Mouse (Mus musculus) midbrain, embryonic 16.5 days (tissue): ENCODE measurements around the gene Prss16. TPM values are rescaled to one million over a fixed set of nuclear protein-coding genes. Genes with fewer than 3 reads are reported as not detected.
"Not testable (repeated sequence)": the region's sequence is repeated elsewhere in the genome, so short reads cannot be mapped to it uniquely, and the experiment has no call there.

ENCODE experiments used
- ATAC-seq: fragments of 200-750 bp; cut with Nextera tagmentation; 2 replicates; pipeline ENCODE4 v1.8.0; 2017; ENCODE audit warnings: moderate TSS enrichment
- H3K27ac ChIP-seq: fragments of 300-500 bp; sonication (generic); 2 replicates; pipeline ENCODE4 v1.5.1; 2014; ENCODE audit warnings: mild to moderate bottlenecking, low read length, mixed read lengths
- H3K27me3 ChIP-seq: fragments of 300-500 bp; sonication (generic); 2 replicates; pipeline ENCODE4 v1.6.1; 2014; ENCODE audit warnings: low read depth, low read length, mixed read lengths; ENCODE audit not compliant: control insufficient read depth, insufficient read depth
- H3K36me3 ChIP-seq: fragments of 300-500 bp; sonication (generic); 2 replicates; pipeline ENCODE4 v1.6.1; 2014; ENCODE audit warnings: mild to moderate bottlenecking, low read length, moderate library complexity, mixed read lengths; ENCODE audit not compliant: control insufficient read depth, insufficient read depth
- H3K4me1 ChIP-seq: fragments of 300-500 bp; sonication (generic); 2 replicates; pipeline ENCODE4 v1.6.1; 2014; ENCODE audit warnings: mild to moderate bottlenecking, low read length, mixed read lengths; ENCODE audit not compliant: control insufficient read depth, insufficient read depth
- H3K4me2 ChIP-seq: fragments of 300-500 bp; sonication (generic); 2 replicates; pipeline ENCODE4 v1.6.1; 2014; ENCODE audit warnings: mild to moderate bottlenecking, low read length, mixed read lengths
- H3K4me3 ChIP-seq: fragments of 300-500 bp; sonication (generic); 2 replicates; pipeline ENCODE4 v1.5.1; 2014; ENCODE audit warnings: low read depth, mild to moderate bottlenecking, low read length, moderate library complexity, mixed read lengths
- H3K9ac ChIP-seq: fragments of 300-500 bp; sonication (generic); 2 replicates; pipeline ENCODE4 v1.6.1; 2014; ENCODE audit warnings: low read depth, low read length, mixed read lengths
- H3K9me3 ChIP-seq: fragments of 300-500 bp; sonication (generic); replicated peaks from 2 replicates; pipeline ENCODE4 v1.6.1; 2014; ENCODE audit warnings: mild to moderate bottlenecking, low read length, mixed read lengths; ENCODE audit not compliant: control insufficient read depth, poor library complexity, severe bottlenecking
- WGBS: fragments of 180-500 bp; shearing (Covaris S2); extraction: QIAGEN DNeasy Blood & Tissue Kit; methylation state at CpG from one replicate; pipeline ENCODE4 v1.1.7; 2014; 5-methylcytosine and 5-hydroxymethylcytosine counted together
- polyA plus RNA-seq: library from polyadenylated mRNA; unstranded; fragments of >200 nt; fragmentation: Nextera tagmentation; extraction: Ambion mirVana; gene quantifications from 2 replicates; pipeline ENCODE4 v1.2.1, GENCODE M21; 2015

The Prss16 gene
- polyA plus RNA-seq, 1 experiment from 2014 or later = not detected

- 79% methylated on average over 2 of the region's 2 CpGs for WGBS
- no peak overlapping the region for H3K27ac ChIP-seq
Observed at GRCm38 (mm10) chr13:22037415-22037814, 27.9 kb upstream of the Prss16 start.

GRCm38 (mm10) chr13:22036986-22037385, 27.4 kb upstream of the Prss16 start:
- 65% methylated on average over 3 of the region's 3 CpGs for WGBS
- Histone ChIP-seq H3K36me3 (no peaks in the 10 kb centered on the region), H3K4me2 (no peak overlapping the region; the same call in 1 of the 2 replicates), H3K27me3 (no peaks in the 10 kb centered on the region), H3K27ac (no peak overlapping the region), H3K4me3 (no peak overlapping the region), H3K9ac (no peak overlapping the region), H3K4me1 (peaks cover 29% of the 10 kb centered on the region), H3K9me3 (no peaks in the 10 kb centered on the region)
- no peak for ATAC-seq

More at GRCm38 (mm10) chr13:22037415-22037814, 27.9 kb upstream of the Prss16 start:
- H3K4me2 ChIP-seq = no peak overlapping the region
- no peak overlapping the region for H3K4me3 ChIP-seq
- no peak for ATAC-seq
- H3K9ac ChIP-seq = no peak overlapping the region
- no peaks in the 10 kb centered on the region for H3K36me3 ChIP-seq
- H3K9me3 ChIP-seq = no peaks in the 10 kb centered on the region
- peaks cover 33% of the 10 kb centered on the region for H3K4me1 ChIP-seq
- no peaks in the 10 kb centered on the region for H3K27me3 ChIP-seq

- H3K4me2 ChIP-seq = peak overlapping the region; percentile 74
- peak; percentile 22; the same call in 1 of the 2 replicates for ATAC-seq
- no peaks in the 10 kb centered on the region for H3K27me3 ChIP-seq
- peak overlapping the region; percentile 59; the same call in 1 of the 2 replicates for H3K27ac ChIP-seq
- peak overlapping the region; percentile 40 for H3K4me3 ChIP-seq
- no peaks in the 10 kb centered on the region for H3K9me3 ChIP-seq
- no peaks in the 10 kb centered on the region for H3K36me3 ChIP-seq
- H3K4me1 ChIP-seq = peaks cover 25% of the 10 kb centered on the region
- 2% methylated on average over 17 of the region's 23 CpGs for WGBS
- H3K9ac ChIP-seq = 0 out of 2 replicates have a peak overlapping the region, but pooled peaks have one; percentile 21
Observed at GRCm38 (mm10) chr13:22036149-22036956, 26.8 kb upstream of the Prss16 start.

GRCm38 (mm10) chr13:22035267-22036148, 26.0 kb upstream of the Prss16 start, which contains the start of the genes Hist1h2ah and Hist1h2bk:
Gene Hist1h2ah (minus strand): TSS chr13:22035568.
Gene Hist1h2bk (plus strand): TSS chr13:22035870.
- H3K4me2 ChIP-seq = peak within 1 kb of the TSS; percentile 74
- H3K4me1 ChIP-seq = peaks cover 22% of the 10 kb centered on the region
- peak within 1 kb of the TSS; percentile 35; the same call in 1 of the 2 replicates for H3K9ac ChIP-seq
- H3K4me3 ChIP-seq = peak within 1 kb of the TSS; percentile 43
- under 1% methylated on average over 21 of the region's 69 CpGs for WGBS
- not testable (repeated sequence) for H3K36me3 ChIP-seq, H3K27me3 ChIP-seq, H3K9me3 ChIP-seq
- ATAC-seq = peak; percentile 99
- H3K27ac ChIP-seq = peak within 1 kb of the TSS; percentile 59; the same call in 1 of the 2 replicates

GRCm38 (mm10) chr13:22034443-22035266, 25.1 kb upstream of the Prss16 start:
- Histone ChIP-seq H3K4me3 (peak overlapping the region; percentile 33), H3K9ac (peak overlapping the region; percentile 35; the same call in 1 of the 2 replicates), H3K27ac (no peak overlapping the region), H3K4me1 (peaks cover 14% of the 10 kb centered on the region), H3K4me2 (peak overlapping the region; percentile 64), H3K9me3 (no peaks in the 10 kb centered on the region), H3K27me3 (no peaks in the 10 kb centered on the region), H3K36me3 (no peaks in the 10 kb centered on the region)
- ATAC-seq = no peak; the same call in 1 of the 2 replicates
- under 1% methylated on average over 10 of the region's 14 CpGs for WGBS

GRCm38 (mm10) chr13:22033741-22034442, 24.4 kb upstream of the Prss16 start:
- H3K4me3 ChIP-seq = no peak overlapping the region
- no peak overlapping the region for H3K4me2 ChIP-seq
- H3K9ac ChIP-seq = no peak overlapping the region
- H3K27me3 ChIP-seq = no peaks in the 10 kb centered on the region
- 51% methylated on average over 5 of the region's 5 CpGs for WGBS
- no peak overlapping the region for H3K27ac ChIP-seq
- H3K4me1 ChIP-seq = peaks cover 14% of the 10 kb centered on the region
- H3K9me3 ChIP-seq = no peaks in the 10 kb centered on the region
- no peaks in the 10 kb centered on the region for H3K36me3 ChIP-seq
- no peak for ATAC-seq

GRCm38 (mm10) chr13:22030493-22030892, 21.0 kb upstream of the Prss16 start:
- H3K27me3 ChIP-seq = no peaks in the 10 kb centered on the region
- H3K4me1 ChIP-seq = peaks cover 13% of the 10 kb centered on the region
- no peak for ATAC-seq
- WGBS = 15% methylated on average over 4 of the region's 4 CpGs
- H3K4me3 ChIP-seq = no peak overlapping the region
- no peak overlapping the region for H3K27ac ChIP-seq
- H3K4me2 ChIP-seq = no peak overlapping the region
- H3K9me3 ChIP-seq = no peaks in the 10 kb centered on the region
- no peak overlapping the region for H3K9ac ChIP-seq
- H3K36me3 ChIP-seq = no peaks in the 10 kb centered on the region

- Histone ChIP-seq H3K36me3 (no peaks in the 10 kb centered on the region), H3K4me2 (no peak overlapping the region), H3K27me3 (no peaks in the 10 kb centered on the region), H3K27ac (no peak overlapping the region), H3K9me3 (no peaks in the 10 kb centered on the region), H3K4me3 (no peak overlapping the region), H3K9ac (no peak overlapping the region), H3K4me1 (peaks cover 11% of the 10 kb centered on the region)
- no peak for ATAC-seq
- WGBS = 30% methylated on average over 8 of the region's 8 CpGs
Observed at GRCm38 (mm10) chr13:22029928-22030327, 20.4 kb upstream of the Prss16 start.
